Mouse (Mus musculus) hindbrain, embryonic 14.5 days (tissue): ENCODE results near the gene Slc15a5. TPM values are rescaled to one million over a fixed set of nuclear protein-coding genes. Genes with fewer than 3 reads are reported as not detected.
A peak's percentile ranks its signal among the peaks of the same experiment; 100 is the strongest.

Experiments
- ATAC-seq: fragments of 200-750 bp; cut with Nextera tagmentation; 2 replicates; pipeline ENCODE4 v1.8.0; 2017; ENCODE audit warnings: moderate number of reproducible peaks, mild to moderate bottlenecking, moderate TSS enrichment, moderate library complexity; ENCODE audit not compliant: low FRiP score
- DNase-seq: peaks from one replicate; pipeline ENCODE4 v3.0.0-alpha.2; 2015; ENCODE audit warnings: low spot score
- H3K27ac ChIP-seq: fragments of 300-500 bp; sonication (generic); 2 replicates; pipeline ENCODE4 v1.5.1; 2014; ENCODE audit warnings: mild to moderate bottlenecking, moderate library complexity
- H3K27me3 ChIP-seq: fragments of 300-500 bp; sonication (generic); 2 replicates; pipeline ENCODE4 v1.6.1; 2014; ENCODE audit warnings: mild to moderate bottlenecking, low read length, mixed read lengths; ENCODE audit not compliant: control insufficient read depth, insufficient read depth
- H3K36me3 ChIP-seq: fragments of 300-500 bp; sonication (generic); replicated peaks from 2 replicates; pipeline ENCODE4 v1.6.1; 2014; ENCODE audit not compliant: control insufficient read depth, insufficient read depth
- H3K4me1 ChIP-seq: fragments of 300-500 bp; sonication (generic); replicated peaks from 2 replicates; pipeline ENCODE4 v1.6.1; 2014; ENCODE audit warnings: antibody characterized with exemption, low read length, mixed read lengths; ENCODE audit not compliant: control insufficient read depth, insufficient read depth
- H3K4me2 ChIP-seq: fragments of 300-500 bp; sonication (generic); replicated peaks from 2 replicates; pipeline ENCODE4 v1.6.1; 2014; ENCODE audit warnings: mild to moderate bottlenecking, moderate library complexity
- H3K4me3 ChIP-seq: fragments of 300-500 bp; sonication (generic); replicated peaks from 2 replicates; pipeline ENCODE4 v1.5.1; 2014; ENCODE audit warnings: mild to moderate bottlenecking, low read length
- H3K9ac ChIP-seq: fragments of 300-500 bp; sonication (generic); 2 replicates; pipeline ENCODE4 v1.6.1; 2014
- H3K9me3 ChIP-seq: fragments of 300-500 bp; sonication (generic); 2 replicates; pipeline ENCODE4 v1.6.1; 2016; ENCODE audit warnings: low read length; ENCODE audit not compliant: control insufficient read depth
- WGBS: fragments of 180-500 bp; shearing (Covaris S2); extraction: QIAGEN DNeasy Blood & Tissue Kit; methylation state at CpG from one replicate; pipeline ENCODE4 v1.1.7; 2014; 5-methylcytosine and 5-hydroxymethylcytosine counted together
- polyA plus RNA-seq: library from polyadenylated mRNA; unstranded; fragments of >200 nt; fragmentation: Nextera tagmentation; extraction: Ambion mirVana; gene quantifications from 2 replicates; pipeline ENCODE4 v1.2.1, GENCODE M21; 2014

Gene Slc15a5
- polyA plus RNA-seq, 1 experiment from 2014 or later = not detected

- H3K36me3 ChIP-seq = no peaks in the 10 kb centered on the region
- H3K9me3 ChIP-seq = no peaks in the 10 kb centered on the region
- H3K9ac ChIP-seq = no peak overlapping the region
- no peaks in the 10 kb centered on the region for H3K27me3 ChIP-seq
- no peak for ATAC-seq
- H3K4me2 ChIP-seq = no peak overlapping the region
- 95% methylated on average over 12 of the region's 12 CpGs for WGBS
- H3K27ac ChIP-seq = no peak overlapping the region
- no peaks in the 10 kb centered on the region for H3K4me1 ChIP-seq
- H3K4me3 ChIP-seq = no peak overlapping the region
- DNase-seq = no peak
Observed at GRCm38 (mm10) chr6:138036891-138037290, 42.8 kb downstream of the Slc15a5 start.

- no peaks in the 10 kb centered on the region for H3K27me3 ChIP-seq
- no peak overlapping the region for H3K4me3 ChIP-seq
- no peaks in the 10 kb centered on the region for H3K36me3 ChIP-seq
- DNase-seq (no peak), ATAC-seq (no peak)
- no peaks in the 10 kb centered on the region for H3K9me3 ChIP-seq
- no peaks in the 10 kb centered on the region for H3K4me1 ChIP-seq
- no peak overlapping the region for H3K9ac ChIP-seq
- no peak overlapping the region for H3K4me2 ChIP-seq
- H3K27ac ChIP-seq = no peak overlapping the region
Observed at GRCm38 (mm10) chr6:138016898-138017297, 62.8 kb downstream of the Slc15a5 start.

- H3K27me3 ChIP-seq = no peaks in the 10 kb centered on the region
- no peak for ATAC-seq
- H3K4me3 ChIP-seq = no peak overlapping the region
- H3K4me2 ChIP-seq = no peak overlapping the region
- H3K9me3 ChIP-seq = no peaks in the 10 kb centered on the region
- DNase-seq = no peak
- 82% methylated on average over 16 of the region's 16 CpGs for WGBS
- no peaks in the 10 kb centered on the region for H3K4me1 ChIP-seq
- H3K36me3 ChIP-seq = no peaks in the 10 kb centered on the region
- no peak overlapping the region for H3K27ac ChIP-seq
- no peak overlapping the region for H3K9ac ChIP-seq
Observed at GRCm38 (mm10) chr6:138014976-138015674, 64.6 kb downstream of the Slc15a5 start.

- Histone ChIP-seq H3K4me3 (no peak overlapping the region), H3K9ac (no peak overlapping the region), H3K4me2 (no peak overlapping the region), H3K27ac (no peak overlapping the region), H3K27me3 (no peaks in the 10 kb centered on the region), H3K4me1 (no peaks in the 10 kb centered on the region), H3K9me3 (no peaks in the 10 kb centered on the region), H3K36me3 (no peaks in the 10 kb centered on the region)
- DNase-seq = no peak
- no peak for ATAC-seq
- 65% methylated on average over 6 of the region's 6 CpGs for WGBS
Observed at GRCm38 (mm10) chr6:138011955-138012354, 67.8 kb downstream of the Slc15a5 start.

GRCm38 (mm10) chr6:138007705-138008104, 72.0 kb downstream of the Slc15a5 start:
- WGBS = 84% methylated on average over 6 of the region's 6 CpGs
- DNase-seq (no peak), ATAC-seq (no peak)
- Histone ChIP-seq H3K27me3 (no peaks in the 10 kb centered on the region), H3K4me2 (no peak overlapping the region), H3K4me1 (no peaks in the 10 kb centered on the region), H3K9me3 (no peaks in the 10 kb centered on the region), H3K27ac (no peak overlapping the region), H3K9ac (no peak overlapping the region), H3K4me3 (no peak overlapping the region), H3K36me3 (no peaks in the 10 kb centered on the region)

GRCm38 (mm10) chr6:138006525-138007251, 73.0 kb downstream of the Slc15a5 start:
- H3K4me3 ChIP-seq = no peak overlapping the region
- ATAC-seq = no peak
- no peaks in the 10 kb centered on the region for H3K36me3 ChIP-seq
- no peaks in the 10 kb centered on the region for H3K4me1 ChIP-seq
- no peak overlapping the region for H3K4me2 ChIP-seq
- no peak for DNase-seq
- H3K27ac ChIP-seq = no peak overlapping the region
- WGBS = 85% methylated on average over 27 of the region's 27 CpGs
- no peak overlapping the region for H3K9ac ChIP-seq
- no peaks in the 10 kb centered on the region for H3K9me3 ChIP-seq
- H3K27me3 ChIP-seq = no peaks in the 10 kb centered on the region

- no peak overlapping the region for H3K27ac ChIP-seq
- ATAC-seq = no peak
- DNase-seq = no peak
Observed at GRCm38 (mm10) chr6:137989853-137990252, 89.9 kb downstream of the Slc15a5 start.

GRCm38 (mm10) chr6:137985169-137985568, 94.5 kb downstream of the Slc15a5 start:
- Histone ChIP-seq H3K36me3 (no peaks in the 10 kb centered on the region), H3K9ac (no peak overlapping the region), H3K27ac (no peak overlapping the region), H3K4me3 (no peak overlapping the region), H3K27me3 (no peaks in the 10 kb centered on the region), H3K4me2 (no peak overlapping the region), H3K4me1 (0 out of 2 replicates have a peak, but pooled peaks cover 4% of the 10 kb centered on the region), H3K9me3 (no peaks in the 10 kb centered on the region)
- 90% methylated on average over 6 of the region's 6 CpGs for WGBS
- ATAC-seq (no peak), DNase-seq (no peak)

More at GRCm38 (mm10) chr6:137989853-137990252, 89.9 kb downstream of the Slc15a5 start:
- Histone ChIP-seq H3K9ac (no peak overlapping the region), H3K9me3 (no peaks in the 10 kb centered on the region), H3K4me1 (no peaks in the 10 kb centered on the region), H3K4me2 (no peak overlapping the region), H3K36me3 (no peaks in the 10 kb centered on the region), H3K27me3 (no peaks in the 10 kb centered on the region), H3K4me3 (no peak overlapping the region)

- ATAC-seq = peak; percentile 57; the same call in 1 of the 2 replicates
- Histone ChIP-seq H3K36me3 (no peaks in the 10 kb centered on the region), H3K4me2 (peak overlapping the region; percentile 12; the same call in 1 of the 2 replicates), H3K4me1 (0 out of 2 replicates have a peak, but pooled peaks cover 4% of the 10 kb centered on the region), H3K27ac (peak overlapping the region; percentile 47; the same call in 1 of the 2 replicates), H3K4me3 (no peak overlapping the region), H3K27me3 (no peaks in the 10 kb centered on the region), H3K9ac (no peak overlapping the region), H3K9me3 (no peaks in the 10 kb centered on the region)
- WGBS = 50% methylated on average over 19 of the region's 19 CpGs
- DNase-seq = peak; percentile 40
Observed at GRCm38 (mm10) chr6:137982195-137982737, 97.5 kb downstream of the Slc15a5 start.
